Comparison of ENCODE assay signal across 15 mouse cellular contexts in the genomic region with DNA sequence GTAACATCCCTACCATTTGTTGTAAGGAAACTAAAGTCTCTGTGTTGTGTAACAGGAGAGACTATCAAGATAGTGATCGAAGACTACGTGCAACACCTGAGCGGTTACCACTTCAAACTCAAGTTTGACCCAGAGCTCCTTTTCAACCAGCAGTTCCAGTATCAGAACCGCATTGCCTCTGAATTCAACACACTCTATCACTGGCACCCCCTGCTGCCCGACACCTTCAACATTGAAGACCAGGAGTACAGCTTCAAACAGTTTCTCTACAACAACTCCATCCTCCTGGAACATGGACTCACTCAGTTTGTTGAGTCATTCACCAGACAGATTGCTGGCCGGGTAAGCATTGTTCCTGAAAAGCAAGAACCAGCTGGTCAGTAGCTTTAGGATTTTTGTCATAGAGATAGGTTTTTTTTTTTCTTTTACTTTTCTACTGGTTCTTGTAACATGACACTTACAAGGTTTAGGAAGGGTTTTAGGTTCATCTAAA. TPM values are rescaled to one million over a fixed set of nuclear protein-coding genes. Genes with fewer than 3 reads are reported as not detected.
"Had no signal": no experiment of that assay in that cellular context is flagged by ENCODE, and none has a peak within 500 bp of the region (broad histone marks: within the 10 kb centered on the region; RNA-seq: fewer than 3 reads in every experiment).

No protein-coding gene starts in this region.

- H3K36me3 ChIP-seq: limb, embryonic 12.5 days; midbrain, embryonic 13.5 days; neural tube, embryonic 15.5 days had no signal

- H3K9ac ChIP-seq: limb, embryonic 12.5 days; liver, embryonic 14.5 days; midbrain, embryonic 13.5 days; neural tube, embryonic 15.5 days had no signal

- ATAC-seq: intestine, postnatal 0 days; midbrain, embryonic 13.5 days had no signal

- H3K27me3 ChIP-seq: limb, embryonic 12.5 days; midbrain, embryonic 13.5 days; neural tube, embryonic 15.5 days had no signal

- H3K4me3 ChIP-seq: limb, embryonic 12.5 days; midbrain, embryonic 13.5 days; myocyte; neural tube, embryonic 15.5 days had no signal

- H3K4me2 ChIP-seq: limb, embryonic 12.5 days; midbrain, embryonic 13.5 days; neural tube, embryonic 15.5 days had no signal

- H3K9me3 ChIP-seq: limb, embryonic 12.5 days; midbrain, embryonic 13.5 days; neural tube, embryonic 15.5 days had no signal

- H3K27ac ChIP-seq: limb, embryonic 12.5 days; liver, embryonic 14.5 days; midbrain, embryonic 13.5 days; neural tube, embryonic 15.5 days had no signal

- DNase-seq: kidney, postnatal 4 days; liver; lung, postnatal 36 days; right cerebral cortex, adult 18-20 months; right cerebral cortex, postnatal 25 days; spleen, adult 18-20 months; thymus, postnatal 4 days had no signal

RNA-seq across cellular contexts. Expression of gene Ptgs2, which starts 4.4 kb away (rescaled TPM):
- polyA plus RNA-seq: midbrain, embryonic 13.5 days; neural tube, embryonic 11.5 days; testis, adult 2 months had no signal
